Mouse (Mus musculus) thymus, adult 2 months (tissue): ENCODE measurements around the gene Pde8a. TPM values are rescaled to one million over a fixed set of nuclear protein-coding genes. Genes with fewer than 3 reads are reported as not detected.

Source experiments
- DNase-seq: peaks from one replicate; pipeline ENCODE4 v3.0.0; 2021
- H3K27ac ChIP-seq: fragments of 200-500 bp; 2 replicates; pipeline ENCODE4 v1.5.1; 2012; ENCODE audit warnings: low read length, control low read depth; ENCODE audit not compliant: control insufficient read depth, insufficient read depth
- H3K27me3 ChIP-seq: fragments of 200-500 bp; 2 replicates; pipeline ENCODE4 v1.6.1; 2012; ENCODE audit warnings: mild to moderate bottlenecking, low read length, moderate library complexity, mixed read lengths; ENCODE audit not compliant: control insufficient read depth, insufficient read depth
- H3K36me3 ChIP-seq: fragments of 200-500 bp; 2 replicates; pipeline ENCODE4 v1.6.1; 2012; ENCODE audit warnings: mild to moderate bottlenecking, low read length, moderate library complexity; ENCODE audit not compliant: control insufficient read depth, insufficient read depth
- H3K4me1 ChIP-seq: fragments of 200-500 bp; replicated peaks from 2 replicates; pipeline ENCODE4 v1.6.1; 2012; ENCODE audit warnings: low read length; ENCODE audit not compliant: control insufficient read depth, insufficient read depth
- H3K4me3 ChIP-seq: fragments of 200-500 bp; 2 replicates; pipeline ENCODE4 v1.5.1; 2012; ENCODE audit warnings: mild to moderate bottlenecking, low read length, control low read depth, moderate library complexity; ENCODE audit not compliant: control insufficient read depth, insufficient read depth
- CTCF ChIP-seq: fragments of 200-500 bp; IDR thresholded peaks from 2 replicates; pipeline ENCODE4 v1.5.1; 2012; ENCODE audit warnings: mild to moderate bottlenecking, control low read depth, low read length, moderate library complexity, borderline replicate concordance; ENCODE audit not compliant: control insufficient read depth, poor library complexity, insufficient read depth; ENCODE audit errors: extremely low read depth
- POLR2A ChIP-seq: fragments of 200-500 bp; IDR thresholded peaks from 2 replicates; pipeline ENCODE4 v1.6.1; 2012; ENCODE audit warnings: mild to moderate bottlenecking, low read length, control low read depth, moderate library complexity; ENCODE audit not compliant: control insufficient read depth, poor library complexity, insufficient read depth; ENCODE audit errors: extremely low read depth
- WGBS: fragments of 180-500 bp; shearing (Covaris S2); methylation state at CpG from one replicate; pipeline ENCODE4 v1.1.7; 2018; 5-methylcytosine and 5-hydroxymethylcytosine counted together
- polyA plus RNA-seq: library from polyadenylated mRNA; depleted of rRNA; stranded (reverse); fragments of >200 nt; gene quantifications from 2 replicates; pipeline ENCODE4 v1.2.3, GENCODE M21; 2012

Pde8a gene
- polyA plus RNA-seq, 1 experiment: 3.5 TPM

DNA sequence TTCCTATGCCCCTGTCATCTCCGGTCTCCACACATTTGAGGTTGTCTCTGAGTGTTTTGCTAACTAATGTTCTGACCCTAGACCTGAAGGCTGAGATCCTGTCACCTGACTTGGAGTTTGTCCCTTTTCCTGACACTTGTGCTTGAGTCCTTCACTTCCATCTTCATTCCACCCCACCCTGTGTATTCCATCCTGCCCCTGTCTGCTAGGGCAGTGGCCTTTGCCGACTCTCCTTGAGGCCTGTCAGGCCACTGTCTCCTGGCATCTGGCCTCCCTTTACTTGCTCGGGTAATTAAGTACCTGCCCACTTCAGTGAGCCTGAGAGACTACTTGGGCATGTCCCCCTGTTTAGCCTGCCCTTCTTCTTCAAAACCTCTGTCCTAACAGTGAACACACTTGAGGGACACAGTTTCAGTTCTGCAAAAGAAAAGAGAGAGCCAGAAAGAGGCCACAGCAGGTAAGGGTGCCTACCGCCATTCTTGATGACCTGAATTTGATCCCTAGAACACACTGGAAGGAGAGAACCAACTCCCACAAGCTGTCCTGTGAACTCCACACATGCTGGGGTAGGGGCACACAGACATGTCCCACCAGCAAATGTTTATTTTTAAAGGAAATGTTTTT, 22.3 kb downstream of the Pde8a start:
- H3K27ac ChIP-seq: no peak overlapping the region
- no peaks in the 10 kb centered on the region for H3K36me3 ChIP-seq
- no peak overlapping the region for H3K4me3 ChIP-seq
- no peak for TF ChIP-seq POLR2A
- no peak for TF ChIP-seq CTCF
- DNase-seq: no peak
- H3K27me3 ChIP-seq: no peaks in the 10 kb centered on the region
- no peaks in the 10 kb centered on the region for H3K4me1 ChIP-seq
- WGBS: 92% methylated on average over 4 of the region's 4 CpGs

DNA sequence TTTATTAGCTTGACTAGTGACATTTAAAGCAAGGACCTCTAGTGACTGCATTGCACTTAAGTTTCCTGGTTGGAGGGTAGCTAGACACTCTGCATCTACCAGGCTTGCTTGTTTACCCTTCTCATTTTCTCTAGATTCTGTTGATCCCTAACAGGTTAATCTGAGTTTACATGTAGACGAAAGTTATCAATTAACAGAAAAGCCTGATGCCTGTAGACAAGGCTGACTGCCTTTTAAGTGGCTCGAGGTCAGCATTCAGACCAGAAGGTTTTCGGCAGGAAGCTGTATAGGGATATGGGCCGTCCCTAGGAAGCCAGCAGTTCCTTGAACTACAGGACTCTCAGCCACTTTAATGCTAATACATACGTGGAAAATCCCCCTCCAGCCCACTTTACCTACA, 30.0 kb downstream of the Pde8a start:
- H3K27ac ChIP-seq: no peak overlapping the region
- DNase-seq: no peak
- 62% methylated on average over 5 of the region's 5 CpGs for WGBS
- H3K36me3 ChIP-seq: no peaks in the 10 kb centered on the region
- no peak for TF ChIP-seq POLR2A
- no peak for TF ChIP-seq CTCF
- H3K4me3 ChIP-seq: no peak overlapping the region
- no peaks in the 10 kb centered on the region for H3K27me3 ChIP-seq
- H3K4me1 ChIP-seq: no peaks in the 10 kb centered on the region

DNA sequence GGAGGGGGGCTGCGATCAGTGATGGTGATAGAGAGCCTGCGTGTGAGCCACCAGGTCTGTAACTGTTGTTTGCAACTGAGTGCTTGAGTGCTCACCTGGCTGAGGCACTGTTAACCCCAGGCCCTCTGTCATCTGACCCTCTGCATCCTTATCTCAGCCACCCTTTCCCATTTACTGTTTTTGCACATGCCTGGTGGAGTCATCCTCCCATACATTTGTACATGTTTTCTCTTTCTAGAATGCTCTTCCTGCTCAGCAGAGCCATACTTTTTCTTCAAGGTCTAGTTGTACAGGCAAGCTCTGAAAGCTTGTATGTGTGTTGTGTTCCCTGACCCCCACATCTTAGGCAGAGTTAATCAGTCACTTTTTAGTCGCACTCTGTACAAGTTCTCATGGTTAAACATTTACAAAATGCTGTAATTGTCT, 36.5 kb downstream of the Pde8a start:
- H3K4me1 ChIP-seq: no peaks in the 10 kb centered on the region
- H3K4me3 ChIP-seq: no peak overlapping the region
- no peak for DNase-seq
- WGBS: 93% methylated on average over 3 of the region's 3 CpGs
- H3K27ac ChIP-seq: no peak overlapping the region
- no peak for TF ChIP-seq CTCF
- TF ChIP-seq POLR2A: no peak
- H3K36me3 ChIP-seq: no peaks in the 10 kb centered on the region
- H3K27me3 ChIP-seq: no peaks in the 10 kb centered on the region

DNA sequence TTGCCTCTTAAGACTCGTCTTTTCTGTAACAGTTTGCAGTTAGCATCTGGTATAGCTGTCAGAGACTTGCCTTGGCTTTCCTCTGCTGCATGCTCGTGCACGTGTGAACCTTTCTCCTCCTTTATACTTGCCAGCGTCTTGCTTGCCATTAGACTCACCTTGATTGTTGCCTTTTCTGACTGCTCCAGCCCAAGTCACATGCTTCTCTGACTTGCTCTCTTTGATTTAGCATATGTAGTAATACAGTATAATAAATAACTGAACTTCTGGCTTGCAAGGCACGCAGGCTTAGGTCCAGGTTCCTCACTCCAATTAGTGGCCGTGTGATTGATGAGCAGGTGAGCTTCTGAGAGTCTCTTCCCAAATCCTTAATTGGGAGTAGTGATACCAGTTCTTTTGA, 37.2 kb downstream of the Pde8a start:
- Histone ChIP-seq H3K4me3 (no peak overlapping the region), H3K36me3 (no peaks in the 10 kb centered on the region), H3K27ac (no peak overlapping the region), H3K27me3 (no peaks in the 10 kb centered on the region), H3K4me1 (no peaks in the 10 kb centered on the region)
- 95% methylated on average over 6 of the region's 6 CpGs for WGBS
- no peak for DNase-seq
- TF ChIP-seq POLR2A: no peak
- TF ChIP-seq CTCF: no peak

DNA sequence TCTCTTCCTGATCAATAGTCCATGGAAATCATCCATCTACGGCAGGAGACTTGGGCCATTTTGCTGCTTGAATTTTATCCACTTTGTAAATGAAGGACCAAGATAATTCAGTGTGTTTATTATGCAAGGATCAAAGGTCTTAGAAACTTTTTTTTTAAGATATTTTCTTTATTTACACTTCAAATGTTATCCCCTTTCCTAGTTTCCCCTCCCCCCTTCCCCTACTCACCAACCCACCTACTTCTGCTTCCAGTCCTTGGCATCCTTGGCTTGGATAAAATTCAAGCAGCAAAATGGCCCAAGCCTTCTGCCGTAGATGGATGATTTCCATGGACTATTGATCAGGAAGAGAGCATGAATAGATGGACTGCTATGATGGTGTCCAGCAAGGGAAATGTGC, 38.1 kb downstream of the Pde8a start:
- 97% methylated on average over 2 of the region's 2 CpGs for WGBS
- H3K4me1 ChIP-seq: no peaks in the 10 kb centered on the region

DNA sequence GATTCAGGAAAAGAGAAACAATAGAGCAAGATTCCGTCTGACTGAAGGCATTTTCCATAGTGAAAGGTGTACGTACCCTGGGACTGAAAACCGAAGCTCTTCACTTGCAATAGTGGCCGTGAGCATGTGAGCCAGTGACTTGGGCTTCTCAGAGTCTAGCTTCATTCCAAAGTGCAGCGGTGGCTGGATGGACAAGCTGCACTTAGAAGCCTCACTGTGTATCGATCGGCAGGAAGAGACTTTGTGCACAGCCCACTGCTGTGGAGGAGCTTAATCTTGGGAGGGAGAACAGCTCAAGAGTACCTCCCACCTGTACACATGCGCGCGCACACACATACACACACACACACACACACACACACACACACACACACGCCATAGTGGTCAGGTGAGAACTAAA, 39.9 kb downstream of the Pde8a start:
- 93% methylated on average over 11 of the region's 11 CpGs for WGBS
- Histone ChIP-seq H3K4me1 (no peaks in the 10 kb centered on the region), H3K4me3 (no peak overlapping the region), H3K27ac (no peak overlapping the region), H3K27me3 (no peaks in the 10 kb centered on the region), H3K36me3 (no peaks in the 10 kb centered on the region)
- DNase-seq: no peak
- no peak for TF ChIP-seq POLR2A
- no peak for TF ChIP-seq CTCF

More for the DNA sequence above, 38.1 kb downstream of the Pde8a start:
- TF ChIP-seq POLR2A (no peak), CTCF (no peak)
- Histone ChIP-seq H3K27me3 (no peaks in the 10 kb centered on the region), H3K27ac (no peak overlapping the region), H3K4me3 (no peak overlapping the region), H3K36me3 (no peaks in the 10 kb centered on the region)
- DNase-seq: no peak

DNA sequence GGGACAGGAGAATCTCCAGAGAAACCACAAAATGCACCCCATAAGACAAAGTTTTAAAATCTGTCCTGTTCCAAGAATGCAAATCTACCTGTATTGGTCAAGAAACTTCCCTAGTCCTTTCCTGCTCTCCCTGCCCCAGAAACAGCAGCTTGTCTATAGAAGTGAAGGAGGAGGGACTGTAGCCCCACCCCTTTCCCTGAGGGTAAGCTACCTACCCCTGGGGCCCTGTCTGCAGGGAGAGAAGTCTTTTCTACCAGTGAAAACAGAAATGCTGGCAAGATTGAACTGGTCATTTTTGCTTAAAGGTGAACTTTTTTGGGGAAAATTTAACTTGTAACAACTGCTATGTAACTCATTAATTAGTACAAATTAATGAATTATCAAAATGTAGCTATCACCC, 41.2 kb downstream of the Pde8a start:
- Histone ChIP-seq H3K36me3 (no peaks in the 10 kb centered on the region), H3K4me1 (no peaks in the 10 kb centered on the region), H3K4me3 (no peak overlapping the region), H3K27ac (no peak overlapping the region), H3K27me3 (no peaks in the 10 kb centered on the region)
- no peak for DNase-seq
- TF ChIP-seq CTCF: no peak
- TF ChIP-seq POLR2A: no peak
